Mouse (Mus musculus) ES-E14 (cell line): Measurements from ENCODE around the gene Smndc1.

Experiments used
- CHD2 ChIP-seq: IDR thresholded peaks from 2 replicates; pipeline ENCODE4 v1.6.1; 2014; ENCODE audit warnings: mild to moderate bottlenecking, low read depth, low read length, inconsistent platforms
- HCFC1 ChIP-seq: IDR thresholded peaks from 2 replicates; pipeline ENCODE4 v1.6.1; 2012; ENCODE audit warnings: low read length, inconsistent platforms, borderline replicate concordance; ENCODE audit not compliant: insufficient read depth
- MAFK ChIP-seq: IDR thresholded peaks from 2 replicates; pipeline ENCODE4 v1.6.1; 2014; ENCODE audit warnings: mild to moderate bottlenecking, low read depth, low read length, inconsistent platforms; ENCODE audit not compliant: insufficient read depth
- ZC3H11A ChIP-seq: IDR thresholded peaks from 2 replicates; pipeline ENCODE4 v1.6.1; 2012; ENCODE audit warnings: low read depth, mild to moderate bottlenecking, inconsistent platforms, low read length, borderline replicate concordance

GRCm38 (mm10) chr19:53392781-53393343 is 2.5 kb upstream of the Smndc1 start:
- TF ChIP-seq CHD2 (no peak), MAFK (no peak), ZC3H11A (no peak), HCFC1 (no peak)
